Mouse (Mus musculus) G1E (cell line): ENCODE results near the gene Dcaf7.
A peak's percentile ranks its signal among the peaks of the same experiment; 100 is the strongest.

Source experiments
- CTCF ChIP-seq: IDR thresholded peaks from 2 replicates; pipeline ENCODE4 v1.5.1; 2012; ENCODE audit warnings: low read depth, low read length, inconsistent platforms, mixed read lengths
- TAL1 ChIP-seq: conservative IDR thresholded peaks from 2 replicates; pipeline ENCODE4 v1.6.1; 2012; ENCODE audit warnings: low read depth, low read length, inconsistent platforms, mixed read lengths

GRCm38 (mm10) chr11:106065073-106065922, 28.6 kb downstream of the Dcaf7 start:
- no peak for TF ChIP-seq CTCF
- peak; percentile 56; the same call in 1 of the 2 replicates for TF ChIP-seq TAL1
